Mouse (Mus musculus) CD4-positive, CD25-positive, alpha-beta regulatory T cell, adult 4 months (primary cell): ENCODE data around the gene Fam189a1. TPM values are rescaled to one million over a fixed set of nuclear protein-coding genes. Genes with fewer than 3 reads are reported as not detected.

ENCODE experiments used
- ATAC-seq: one replicate; pipeline ENCODE4 v1.8.0; 2017
- polyA plus RNA-seq, 2 experiments: library from polyadenylated mRNA; unstranded; fragments of 100-300 nt; shearing (Covaris generic); gene quantifications; one replicate each; pipeline ENCODE4 v1.2.1; 2017

Gene Fam189a1
- polyA plus RNA-seq, 2 experiments from 2014 or later: 1.1 TPM; not detected in 1

- ATAC-seq: no peak
Measured at GRCm38 (mm10) chr7:65104207-65105096, 51.9 kb downstream of the Fam189a1 start.

- no peak for ATAC-seq
Measured at GRCm38 (mm10) chr7:65101661-65102060, 54.7 kb downstream of the Fam189a1 start.

- ATAC-seq: no peak
Measured at GRCm38 (mm10) chr7:65097708-65098107, 58.7 kb downstream of the Fam189a1 start.

- ATAC-seq: no peak
Measured at GRCm38 (mm10) chr7:65095631-65096107, 60.7 kb downstream of the Fam189a1 start.

- ATAC-seq: no peak
Measured at GRCm38 (mm10) chr7:65093314-65093713, 63.1 kb downstream of the Fam189a1 start.

GRCm38 (mm10) chr7:65091486-65091885 lies 64.9 kb downstream of the Fam189a1 start:
- no peak for ATAC-seq

GRCm38 (mm10) chr7:65085972-65086371 lies 70.4 kb downstream of the Fam189a1 start:
- no peak for ATAC-seq

- no peak for ATAC-seq
Measured at GRCm38 (mm10) chr7:65082778-65083091, 73.6 kb downstream of the Fam189a1 start.

- no peak for ATAC-seq
Measured at GRCm38 (mm10) chr7:65081979-65082777, 74.2 kb downstream of the Fam189a1 start.

- no peak for ATAC-seq
Measured at GRCm38 (mm10) chr7:65076134-65076533, 80.2 kb downstream of the Fam189a1 start.

- no peak for ATAC-seq
Measured at GRCm38 (mm10) chr7:65074194-65074593, 82.2 kb downstream of the Fam189a1 start.

- ATAC-seq: no peak
Measured at GRCm38 (mm10) chr7:65073555-65073954, 82.8 kb downstream of the Fam189a1 start.

- no peak for ATAC-seq
Measured at GRCm38 (mm10) chr7:65066211-65066610, 90.2 kb downstream of the Fam189a1 start.

- ATAC-seq: no peak
Measured at GRCm38 (mm10) chr7:65065457-65065856, 90.9 kb downstream of the Fam189a1 start.

- no peak for ATAC-seq
Measured at GRCm38 (mm10) chr7:65064638-65065037, 91.7 kb downstream of the Fam189a1 start.

GRCm38 (mm10) chr7:65064096-65064495 lies 92.3 kb downstream of the Fam189a1 start:
- no peak for ATAC-seq

GRCm38 (mm10) chr7:65060163-65060799 lies 96.1 kb downstream of the Fam189a1 start:
- no peak for ATAC-seq

- ATAC-seq: no peak
Measured at GRCm38 (mm10) chr7:65056864-65057263, 99.5 kb downstream of the Fam189a1 start.

- no peak for ATAC-seq
Measured at GRCm38 (mm10) chr7:65051986-65052385, 104.4 kb downstream of the Fam189a1 start.

GRCm38 (mm10) chr7:65049236-65049954 lies 107.0 kb downstream of the Fam189a1 start:
- ATAC-seq: no peak

GRCm38 (mm10) chr7:65047700-65048099 lies 108.7 kb downstream of the Fam189a1 start:
- ATAC-seq: no peak

GRCm38 (mm10) chr7:65046690-65047089 lies 109.7 kb downstream of the Fam189a1 start:
- ATAC-seq: no peak
